Mouse (Mus musculus) intestine, embryonic 14.5 days (tissue): ENCODE measurements at regions not wholly inside any gene's neighbourhood (a gene's known extent, or its start where the extent isn't known, plus 50 kb on each side); places are given as distances from the start of the nearest gene placed in this dataset.

ENCODE experiments used
- ATAC-seq: fragments of 200-750 bp; cut with Nextera tagmentation; replicated peaks from 2 replicates; pipeline ENCODE4 v1.8.0; 2017; ENCODE audit warnings: low read depth, moderate number of reproducible peaks, moderate TSS enrichment, moderate library complexity; ENCODE audit not compliant: low FRiP score, low TSS enrichment
- DNase-seq: peaks from one replicate; pipeline ENCODE4 v3.0.0-alpha.2; 2018; ENCODE audit warnings: low spot score
- H3K27ac ChIP-seq: fragments of 300-500 bp; sonication (generic); 2 replicates; pipeline ENCODE4 v1.5.1; 2014; ENCODE audit warnings: low read depth, mild to moderate bottlenecking, control low read depth
- H3K27me3 ChIP-seq: fragments of 300-500 bp; sonication (generic); replicated peaks from 2 replicates; pipeline ENCODE4 v1.6.1; 2014; ENCODE audit warnings: low read length, control low read depth; ENCODE audit not compliant: control insufficient read depth, insufficient read depth
- H3K36me3 ChIP-seq: fragments of 300-500 bp; sonication (generic); 2 replicates; pipeline ENCODE4 v1.6.1; 2014; ENCODE audit warnings: low read length, control low read depth; ENCODE audit not compliant: control insufficient read depth, insufficient read depth
- H3K4me1 ChIP-seq: fragments of 300-500 bp; sonication (generic); replicated peaks from 2 replicates; pipeline ENCODE4 v1.6.1; 2014; ENCODE audit warnings: low read length, control low read depth, mixed read lengths; ENCODE audit not compliant: control insufficient read depth, insufficient read depth
- H3K4me2 ChIP-seq: fragments of 300-500 bp; sonication (generic); 2 replicates; pipeline ENCODE4 v1.6.1; 2014; ENCODE audit warnings: low read length
- H3K4me3 ChIP-seq: fragments of 300-500 bp; sonication (generic); 2 replicates; pipeline ENCODE4 v1.5.1; 2014; ENCODE audit warnings: low read depth, low read length, control low read depth, mixed read lengths
- H3K9ac ChIP-seq: fragments of 300-500 bp; sonication (generic); 2 replicates; pipeline ENCODE4 v1.6.1; 2014; ENCODE audit warnings: mild to moderate bottlenecking, low read length
- H3K9me3 ChIP-seq: fragments of 300-500 bp; sonication (generic); 2 replicates; pipeline ENCODE4 v1.6.1; 2016; ENCODE audit warnings: low read length, control low read depth; ENCODE audit not compliant: control insufficient read depth
- WGBS: fragments of 180-500 bp; shearing (Covaris S2); extraction: QIAGEN DNeasy Blood & Tissue Kit; methylation state at CpG from one replicate; pipeline ENCODE4 v1.1.7; 2014; 5-methylcytosine and 5-hydroxymethylcytosine counted together

- DNase-seq (no peak), ATAC-seq (no peak)
- H3K4me2 ChIP-seq, result no peak overlapping the region
- H3K27ac ChIP-seq, result no peak overlapping the region
- no peaks in the 10 kb centered on the region for H3K27me3 ChIP-seq
- 64% methylated on average over 5 of the region's 5 CpGs for WGBS
- H3K9me3 ChIP-seq, result no peaks in the 10 kb centered on the region
- no peaks in the 10 kb centered on the region for H3K36me3 ChIP-seq
- H3K4me1 ChIP-seq, result no peaks in the 10 kb centered on the region
- H3K4me3 ChIP-seq, result no peak overlapping the region
- no peak overlapping the region for H3K9ac ChIP-seq
Observed at GRCm38 (mm10) chr17:64229225-64229976, 102.3 kb downstream of the Pja2 start.

GRCm38 (mm10) chr17:64214599-64214998, 117.1 kb downstream of the Pja2 start:
- ATAC-seq (no peak), DNase-seq (no peak)
- no peak overlapping the region for H3K4me3 ChIP-seq
- H3K4me1 ChIP-seq, result no peaks in the 10 kb centered on the region
- no peaks in the 10 kb centered on the region for H3K36me3 ChIP-seq
- no peak overlapping the region for H3K9ac ChIP-seq
- H3K9me3 ChIP-seq, result no peaks in the 10 kb centered on the region
- 28% methylated on average over 7 of the region's 7 CpGs for WGBS
- no peak overlapping the region for H3K27ac ChIP-seq
- no peaks in the 10 kb centered on the region for H3K27me3 ChIP-seq
- no peak overlapping the region for H3K4me2 ChIP-seq

- no peak for DNase-seq
- ATAC-seq, result no peak
- H3K4me2 ChIP-seq, result no peak overlapping the region
- no peaks in the 10 kb centered on the region for H3K4me1 ChIP-seq
- H3K9ac ChIP-seq, result no peak overlapping the region
- H3K27me3 ChIP-seq, result no peaks in the 10 kb centered on the region
- H3K36me3 ChIP-seq, result no peaks in the 10 kb centered on the region
- H3K9me3 ChIP-seq, result no peaks in the 10 kb centered on the region
- H3K4me3 ChIP-seq, result no peak overlapping the region
- WGBS, result 71% methylated on average over 4 of the region's 4 CpGs
- no peak overlapping the region for H3K27ac ChIP-seq
Observed at GRCm38 (mm10) chr17:64213251-64213650, 118.5 kb downstream of the Pja2 start.

- ATAC-seq (no peak), DNase-seq (no peak)
- WGBS, result 94% methylated on average over 8 of the region's 8 CpGs
Observed at GRCm38 (mm10) chr17:64211281-64211680, 120.4 kb downstream of the Pja2 start.

GRCm38 (mm10) chr17:64210366-64210765, 121.3 kb downstream of the Pja2 start:
- no peak overlapping the region for H3K9ac ChIP-seq
- no peaks in the 10 kb centered on the region for H3K9me3 ChIP-seq
- H3K4me1 ChIP-seq, result no peaks in the 10 kb centered on the region
- WGBS, result 41% methylated on average over 5 of the region's 5 CpGs
- no peak overlapping the region for H3K4me2 ChIP-seq
- no peak overlapping the region for H3K27ac ChIP-seq
- H3K36me3 ChIP-seq, result no peaks in the 10 kb centered on the region
- no peaks in the 10 kb centered on the region for H3K27me3 ChIP-seq
- H3K4me3 ChIP-seq, result no peak overlapping the region
- no peak for DNase-seq
- ATAC-seq, result no peak

More at GRCm38 (mm10) chr17:64211281-64211680, 120.4 kb downstream of the Pja2 start:
- H3K36me3 ChIP-seq, result no peaks in the 10 kb centered on the region
- H3K4me3 ChIP-seq, result no peak overlapping the region
- no peak overlapping the region for H3K4me2 ChIP-seq
- H3K9ac ChIP-seq, result no peak overlapping the region
- no peaks in the 10 kb centered on the region for H3K4me1 ChIP-seq
- H3K27me3 ChIP-seq, result no peaks in the 10 kb centered on the region
- no peak overlapping the region for H3K27ac ChIP-seq
- no peaks in the 10 kb centered on the region for H3K9me3 ChIP-seq

GRCm38 (mm10) chr17:64209640-64210039, 122.1 kb downstream of the Pja2 start:
- Histone ChIP-seq H3K4me2 (no peak overlapping the region), H3K36me3 (no peaks in the 10 kb centered on the region), H3K27ac (no peak overlapping the region), H3K27me3 (no peaks in the 10 kb centered on the region), H3K4me1 (no peaks in the 10 kb centered on the region), H3K4me3 (no peak overlapping the region), H3K9me3 (no peaks in the 10 kb centered on the region), H3K9ac (no peak overlapping the region)
- 88% methylated on average over 10 of the region's 10 CpGs for whole genome bisulfite sequencing
- DNase-seq, result no peak
- ATAC-seq, result no peak

GRCm38 (mm10) chr17:64208152-64208855, 123.4 kb downstream of the Pja2 start:
- Histone ChIP-seq H3K4me1 (no peaks in the 10 kb centered on the region), H3K4me2 (no peak overlapping the region), H3K36me3 (no peaks in the 10 kb centered on the region), H3K9ac (no peak overlapping the region), H3K4me3 (no peak overlapping the region), H3K9me3 (no peaks in the 10 kb centered on the region), H3K27me3 (no peaks in the 10 kb centered on the region), H3K27ac (no peak overlapping the region)
- 70% methylated on average over 13 of the region's 13 CpGs for WGBS
- no peak for DNase-seq
- ATAC-seq, result no peak

GRCm38 (mm10) chr17:64206196-64206718, 125.5 kb downstream of the Pja2 start:
- H3K4me2 ChIP-seq, result no peak overlapping the region
- no peaks in the 10 kb centered on the region for H3K36me3 ChIP-seq
- H3K27ac ChIP-seq, result no peak overlapping the region
- ATAC-seq (no peak), DNase-seq (no peak)
- H3K9ac ChIP-seq, result no peak overlapping the region
- H3K4me1 ChIP-seq, result no peaks in the 10 kb centered on the region
- WGBS, result 81% methylated on average over 14 of the region's 14 CpGs
- H3K4me3 ChIP-seq, result no peak overlapping the region
- H3K27me3 ChIP-seq, result no peaks in the 10 kb centered on the region
- H3K9me3 ChIP-seq, result no peaks in the 10 kb centered on the region
